Mouse (Mus musculus): ENCODE measurements around the gene Psmd14.

DNA sequence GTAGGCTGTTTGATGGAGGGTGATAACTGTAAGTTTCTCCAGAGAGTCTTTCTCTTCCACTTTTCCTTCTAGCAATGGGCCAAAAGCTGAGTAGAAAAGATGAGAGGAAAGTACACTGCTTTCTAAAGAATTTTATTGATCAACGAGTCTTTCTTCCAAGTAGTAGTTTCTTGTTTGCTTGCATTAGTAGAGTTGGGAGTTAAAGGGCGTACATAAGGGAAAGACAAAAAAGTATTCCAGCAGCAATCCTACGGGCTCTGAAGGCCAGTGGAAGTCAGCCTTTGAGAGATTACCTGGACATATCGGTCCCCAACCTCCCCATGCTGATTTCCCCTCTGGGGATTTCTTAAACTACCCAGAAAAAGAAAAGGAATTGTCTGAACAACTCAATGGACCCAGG, 99.3 kb downstream of the Psmd14 start:
- no peak for TF ChIP-seq CTCF (IDR thresholded peaks at IDR 0.05; ENCODE audit: control insufficient read depth, insufficient read depth, insufficient read length)
- TF ChIP-seq MAX (IDR thresholded peaks at IDR 0.05) = no peak
- no peak for TF ChIP-seq MYOG (IDR thresholded peaks at IDR 0.05; ENCODE audit: control insufficient read depth, extremely low read depth, insufficient read length)
- no peak for TF ChIP-seq USF1 (IDR thresholded peaks at IDR 0.05; ENCODE audit: low read depth)
- no peak for TF ChIP-seq CEBPB (IDR thresholded peaks at IDR 0.05; ENCODE audit: low read depth)
- no peak for TF ChIP-seq MYOD1 (IDR thresholded peaks at IDR 0.05; ENCODE audit: control insufficient read depth, insufficient read length, low read depth)
- TF ChIP-seq FOSL1 (IDR thresholded peaks at IDR 0.05; ENCODE audit: insufficient read depth, low read length, poor library complexity, severe bottlenecking) = no peak
